Mouse (Mus musculus) liver, adult 2 months (tissue): ENCODE data around the gene Slc36a1.

Experiments used
- CTCF ChIP-seq: fragments of 200-500 bp; IDR thresholded peaks from 2 replicates; pipeline ENCODE4 v1.5.1; 2011; ENCODE audit warnings: low read depth, low read length, control low read depth
- POLR2A ChIP-seq: fragments of 200-500 bp; IDR thresholded peaks from 2 replicates; pipeline ENCODE4 v1.6.1; 2011; ENCODE audit warnings: low read length, control low read depth; ENCODE audit not compliant: insufficient read depth; ENCODE audit errors: extremely low read depth

GRCm38 (mm10) chr11:55187292-55187691, 16.9 kb upstream of the Slc36a1 start:
- no peak for TF ChIP-seq CTCF
- TF ChIP-seq POLR2A = no peak
